Mouse (Mus musculus) bone marrow, adult 2 months (tissue): Measurements from ENCODE around the gene Npr2. TPM values are rescaled to one million over a fixed set of nuclear protein-coding genes. Genes with fewer than 3 reads are reported as not detected.

Experiments used
- H3K27ac ChIP-seq: fragments of 200-500 bp; 2 replicates; pipeline ENCODE4 v1.5.1; 2012; ENCODE audit warnings: low read depth, mild to moderate bottlenecking, control low read depth, inconsistent platforms, low read length; ENCODE audit not compliant: control insufficient read depth, poor library complexity, insufficient read depth
- H3K4me1 ChIP-seq: fragments of 200-500 bp; 2 replicates; pipeline ENCODE4 v1.6.1; 2011; ENCODE audit warnings: low read length; ENCODE audit not compliant: control insufficient read depth, insufficient read depth
- H3K4me3 ChIP-seq: fragments of 200-500 bp; replicated peaks from 2 replicates; pipeline ENCODE3; 2011; ENCODE audit warnings: mild to moderate bottlenecking, low read depth, low read length, control low read depth; ENCODE audit not compliant: control insufficient read depth
- CTCF ChIP-seq: fragments of 200-500 bp; IDR thresholded peaks from 2 replicates; pipeline ENCODE4 v1.5.1; 2011; ENCODE audit warnings: low read length, control low read depth; ENCODE audit not compliant: control insufficient read depth, insufficient read depth
- POLR2A ChIP-seq: fragments of 200-500 bp; IDR thresholded peaks from 2 replicates; pipeline ENCODE4 v1.6.1; 2011; ENCODE audit warnings: low read depth, mild to moderate bottlenecking, control low read depth, low read length, borderline replicate concordance; ENCODE audit not compliant: control insufficient read depth
- WGBS: fragments of 180-500 bp; shearing (Covaris S2); methylation state at CpG from one replicate; pipeline ENCODE4 v1.1.7; 2018; 5-methylcytosine and 5-hydroxymethylcytosine counted together
- polyA plus RNA-seq: library from polyadenylated mRNA; stranded (reverse); fragments of >200 nt; gene quantifications from 2 replicates; pipeline ENCODE4 v1.2.4, GENCODE M21; 2011; ENCODE audit warnings: low replicate concordance; ENCODE audit not compliant: missing spikeins, insufficient read depth, insufficient read length

Npr2 gene
- polyA plus RNA-seq, 1 experiment = 3.7 TPM

GRCm38 (mm10) chr4:43694439-43695248 lies 62.9 kb downstream of the Npr2 start:
- no peak for TF ChIP-seq POLR2A
- no peak for TF ChIP-seq CTCF
- no peak overlapping the region for H3K27ac ChIP-seq
- WGBS = 55% methylated on average over 1 of the region's 1 CpGs
- no peak overlapping the region for H3K4me3 ChIP-seq
- peaks cover 2% of the 10 kb centered on the region; the same call in 1 of the 2 replicates for H3K4me1 ChIP-seq

- 29% methylated on average over 9 of the region's 9 CpGs for WGBS
- no peak for TF ChIP-seq CTCF
- no peak for TF ChIP-seq POLR2A
- Histone ChIP-seq H3K27ac (no peak overlapping the region), H3K4me1 (peaks cover 2% of the 10 kb centered on the region; the same call in 1 of the 2 replicates), H3K4me3 (no peak overlapping the region)
Observed at GRCm38 (mm10) chr4:43695249-43695671, 63.5 kb downstream of the Npr2 start.

- Histone ChIP-seq H3K4me3 (no peak overlapping the region), H3K27ac (no peak overlapping the region), H3K4me1 (peaks cover 2% of the 10 kb centered on the region; the same call in 1 of the 2 replicates)
- WGBS = 80% methylated on average over 13 of the region's 13 CpGs
- TF ChIP-seq POLR2A = no peak
- no peak for TF ChIP-seq CTCF
Observed at GRCm38 (mm10) chr4:43696561-43696960, 64.8 kb downstream of the Npr2 start.

GRCm38 (mm10) chr4:43700707-43701106 lies 69.0 kb downstream of the Npr2 start, which contains the start of gene Olfr70:
Olfr70 (minus strand) TSS chr4:43700807.
- no peak within 1 kb of the TSS for H3K4me3 ChIP-seq
- 89% methylated on average over 6 of the region's 6 CpGs for WGBS
- TF ChIP-seq POLR2A (no peak), CTCF (no peak)
- no peaks in the 10 kb centered on the region for H3K4me1 ChIP-seq
- no peak within 1 kb of the TSS for H3K27ac ChIP-seq

Other genes with a start within 250 kb of the Npr2 start
- 3.4 and 14.7 TPM in 2 replicates for gene Rusc2, start 250.0 kb upstream of the Npr2 start, polyA plus RNA-seq
- gene Fam166b, start 202.8 kb upstream of the Npr2 start, polyA plus RNA-seq = not detected in 2 replicates
- gene Tesk1, start 190.0 kb upstream of the Npr2 start, polyA plus RNA-seq = 2.7 and 6.0 TPM in 2 replicates
- 186 and 275 TPM in 2 replicates for gene Cd72, start 177.3 kb upstream of the Npr2 start, polyA plus RNA-seq
- 1.1 TPM in 1 of 2 replicates, not detected in the other for gene Sit1, start 148.2 kb upstream of the Npr2 start, polyA plus RNA-seq
- gene Ccdc107, start 139.0 kb upstream of the Npr2 start, polyA plus RNA-seq = 37.7 and 76.5 TPM in 2 replicates
- 88.6 and 105 TPM in 2 replicates for gene Arhgef39, start 132.2 kb upstream of the Npr2 start, polyA plus RNA-seq
- 1.5 TPM in 1 of 2 replicates, not detected in the other for gene Car9, start 125.0 kb upstream of the Npr2 start, polyA plus RNA-seq
- gene Tpm2, start 108.2 kb upstream of the Npr2 start, polyA plus RNA-seq = 60.9 and 83.6 TPM in 2 replicates
- 10.5 and 20.9 TPM in 2 replicates for gene Creb3, start 69.6 kb upstream of the Npr2 start, polyA plus RNA-seq
- gene Tln1, start 69.2 kb upstream of the Npr2 start, polyA plus RNA-seq = 394 and 621 TPM in 2 replicates
- 20.1 and 43.5 TPM in 2 replicates for gene Rgp1, start 53.2 kb upstream of the Npr2 start, polyA plus RNA-seq
- gene Gba2, start 53.1 kb upstream of the Npr2 start, polyA plus RNA-seq = 16.5 and 29.8 TPM in 2 replicates
- gene Msmp, start 47.4 kb upstream of the Npr2 start, polyA plus RNA-seq = not detected in 2 replicates
- 3.0 TPM in 1 of 2 replicates, not detected in the other for gene Spag8, start 21.7 kb downstream of the Npr2 start, polyA plus RNA-seq
- 40.6 and 53.3 TPM in 2 replicates for gene Hint2, start 24.5 kb downstream of the Npr2 start, polyA plus RNA-seq
- gene Tmem8b, start 37.0 kb downstream of the Npr2 start, polyA plus RNA-seq = 1.7 and 1.8 TPM in 2 replicates
- not detected in 2 replicates for gene Fam221b, start 37.2 kb downstream of the Npr2 start, polyA plus RNA-seq
- gene Olfr70, start 68.9 kb downstream of the Npr2 start, polyA plus RNA-seq = not detected in 2 replicates
- not detected in 2 replicates for gene Olfr71, start 78.3 kb downstream of the Npr2 start, polyA plus RNA-seq
- 3.1 and 6.3 TPM in 2 replicates for gene Hrct1, start 95.3 kb downstream of the Npr2 start, polyA plus RNA-seq
- 0.63 and 0.80 TPM in 2 replicates for gene Spaar, start 98.1 kb downstream of the Npr2 start, polyA plus RNA-seq
- gene Olfr159, start 139.1 kb downstream of the Npr2 start, polyA plus RNA-seq = not detected in 2 replicates
- not detected in 2 replicates for gene Olfr156, start 192.0 kb downstream of the Npr2 start, polyA plus RNA-seq
- 0.68 and 0.82 TPM in 2 replicates for gene Olfr157, start 208.3 kb downstream of the Npr2 start, polyA plus RNA-seq
- not detected in 2 replicates for gene Olfr155, start 219.6 kb downstream of the Npr2 start, polyA plus RNA-seq
- 1.1 and 2.9 TPM in 2 replicates for gene Reck, start 243.6 kb downstream of the Npr2 start, polyA plus RNA-seq